Mouse (Mus musculus): Measurements from ENCODE around the gene Adck2.

DNA sequence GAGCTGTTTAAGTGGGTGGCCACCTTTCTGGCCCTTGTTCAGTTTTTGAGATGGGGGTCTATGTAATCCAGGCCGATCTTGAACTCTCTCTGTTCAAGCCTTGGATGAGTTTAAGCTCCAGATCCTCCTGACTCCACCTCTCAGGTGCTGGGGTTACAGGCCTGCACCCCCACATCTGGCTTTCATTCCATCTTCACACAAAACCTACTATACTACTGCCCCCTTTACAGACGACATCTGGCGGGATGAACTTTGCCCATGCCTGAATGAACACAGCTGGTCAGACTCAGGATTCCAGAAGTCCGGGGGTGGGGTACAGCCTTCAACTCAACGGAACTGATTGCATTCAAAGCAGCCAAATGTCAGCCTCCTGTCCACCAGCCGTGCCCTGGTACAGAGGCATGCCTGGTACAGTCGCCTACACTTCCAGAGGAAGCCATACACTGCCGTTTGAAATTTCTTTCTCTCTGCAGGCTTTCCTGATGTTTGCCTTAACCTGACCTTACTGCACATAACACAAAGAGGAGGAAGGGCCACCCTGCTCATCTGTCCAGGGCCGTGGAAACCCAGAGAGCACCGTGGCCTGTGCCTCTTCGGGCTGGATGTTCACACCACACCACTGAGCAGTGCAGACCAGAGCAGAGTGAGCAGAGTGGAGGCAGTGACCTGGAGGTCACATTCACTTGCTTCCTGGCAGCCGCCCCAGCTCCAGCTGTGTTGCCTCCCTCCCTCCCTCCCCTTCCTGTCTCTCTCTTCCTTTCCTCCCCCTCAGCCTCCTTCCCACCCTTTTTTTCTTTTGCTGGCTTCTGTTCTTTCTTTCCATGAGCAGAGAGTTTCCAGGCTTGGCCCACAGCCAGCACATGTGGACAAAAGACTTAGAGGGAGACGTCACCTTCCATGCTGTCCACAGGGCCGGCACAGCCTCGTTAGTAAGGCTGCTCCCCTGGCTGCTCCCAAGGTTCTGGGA, 30.8 kb upstream of the Adck2 start:
- TF ChIP-seq CTCF (conservative IDR thresholded peaks at IDR 0.05 in 1 of 2, IDR thresholded peaks at IDR 0.05 in 1 of 2; ENCODE audit: low read depth in 2 of 2, low read length in 2 of 2) (no peak), HCFC1 (IDR thresholded peaks at IDR 0.05; ENCODE audit: low read depth, low read length) (no peak), ZNF384 (IDR thresholded peaks at IDR 0.05; ENCODE audit: low read depth, low read length) (no peak), TBP (conservative IDR thresholded peaks at IDR 0.05; ENCODE audit: low read depth, low read length) (no peak)

All from CH12.LX (cell line).